In the genomic region with DNA sequence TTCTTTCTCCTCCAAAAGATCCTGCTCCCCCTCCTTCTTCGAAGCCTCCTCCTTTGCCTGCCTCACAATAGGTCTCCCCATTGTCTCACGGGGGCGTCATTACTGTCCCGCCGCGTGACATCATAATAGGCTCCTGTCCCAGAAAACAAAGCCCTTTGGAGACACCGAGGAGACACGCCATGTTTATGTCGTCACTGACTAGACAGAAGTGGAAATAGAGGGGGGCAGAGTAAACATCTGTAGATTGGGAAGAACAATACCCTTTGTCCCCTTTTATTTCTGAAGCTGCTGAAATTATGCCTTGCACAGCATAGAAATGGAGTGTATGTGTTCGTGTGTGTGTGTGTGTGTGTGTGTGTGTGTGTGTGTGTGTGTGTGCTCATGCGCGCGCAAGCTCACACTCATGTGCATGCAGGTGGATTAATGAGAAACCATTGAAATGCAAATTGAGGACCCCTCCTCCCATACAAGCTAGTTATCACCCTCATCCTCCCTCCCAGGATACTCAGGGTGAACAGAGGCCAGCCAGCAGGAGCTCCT, we compare ENCODE assay signal across 10 mouse cellular contexts.
DNase-seq lines count a peak whose midpoint lies in the region; ATAC-seq and TF ChIP-seq lines count a peak whose summit lies in the region.
"Had no signal": no experiment of that assay in that cellular context is flagged by ENCODE, and none has a peak within 500 bp of the region (broad histone marks: within the 10 kb centered on the region; RNA-seq: fewer than 3 reads in every experiment).

No protein-coding gene starts in this region.

- TF ChIP-seq CTCF in forebrain, postnatal 0 days (IDR thresholded peaks at IDR 0.05; ENCODE audit: low read depth): no peak

- H3K36me3 ChIP-seq in forebrain, postnatal 0 days (ENCODE audit: insufficient read depth): no peaks in the 10 kb centered on the region
- H3K36me3 ChIP-seq in midbrain, embryonic 16.5 days (ENCODE audit: control insufficient read depth, insufficient read depth, low read length): no peaks in the 10 kb centered on the region
- H3K36me3 ChIP-seq: heart, embryonic 12.5 days had no signal

- no peaks in the 10 kb centered on the region for H3K9me3 ChIP-seq in forebrain, postnatal 0 days (ENCODE audit: low read length)
- no peaks in the 10 kb centered on the region for H3K9me3 ChIP-seq in midbrain, embryonic 16.5 days (replicated peaks; ENCODE audit: control insufficient read depth, low read length, poor library complexity, severe bottlenecking)
- H3K9me3 ChIP-seq: heart, embryonic 12.5 days had no signal

- H3K4me3 ChIP-seq in forebrain, postnatal 0 days (ENCODE audit: low read depth, low read length): peak overlapping the region; percentile 11; the same call in 1 of the 2 replicates
- H3K4me3 ChIP-seq in midbrain, embryonic 16.5 days (ENCODE audit: low read depth, low read length): peak overlapping the region; percentile 15
- H3K4me3 ChIP-seq: heart, embryonic 12.5 days had no signal

- under 1% methylated on average over 13 of the region's 13 CpGs for WGBS in forebrain, postnatal 0 days
- WGBS in midbrain, embryonic 16.5 days: 2% methylated on average over 13 of the region's 13 CpGs

- DNase-seq in cerebellum, postnatal 10 days: peak; percentile 35 to 39
- no peak for DNase-seq in cerebellum, postnatal 4 days (ENCODE audit: low spot score in 2 of 2)
- DNase-seq in brain, embryonic 18.5 days (ENCODE audit: low read depth, low spot score): peak; percentile 68
- DNase-seq in forebrain, postnatal 0 days: peak; percentile 82
- no peak for DNase-seq in ovary, adult 18-20 months (ENCODE audit: low spot score)
- no peak for DNase-seq in kidney, adult 11 months
- no peak for DNase-seq in thymus, postnatal 0 days (ENCODE audit: low spot score)

- peak; percentile 86 for ATAC-seq in forebrain, postnatal 0 days
- peak; percentile 49 for ATAC-seq in midbrain, embryonic 16.5 days
- ATAC-seq: intestine, postnatal 0 days had no signal

- peak overlapping the region; percentile 86 for H3K27ac ChIP-seq in forebrain, postnatal 0 days (ENCODE audit: low read depth, low read length)
- H3K27ac ChIP-seq in midbrain, embryonic 16.5 days (ENCODE audit: low read length): peak overlapping the region; percentile 89

- peaks cover 5% of the 10 kb centered on the region for H3K4me1 ChIP-seq in forebrain, postnatal 0 days (ENCODE audit: insufficient read depth)
- peaks cover 19% of the 10 kb centered on the region for H3K4me1 ChIP-seq in midbrain, embryonic 16.5 days (ENCODE audit: control insufficient read depth, insufficient read depth, low read length)
- H3K4me1 ChIP-seq: heart, embryonic 12.5 days had no signal

- H3K4me2 ChIP-seq in forebrain, postnatal 0 days (ENCODE audit: low read depth): peak overlapping the region; percentile 42
- H3K4me2 ChIP-seq in midbrain, embryonic 16.5 days (ENCODE audit: low read length): peak overlapping the region; percentile 57
- H3K4me2 ChIP-seq: heart, embryonic 12.5 days had no signal

- no peaks in the 10 kb centered on the region for H3K27me3 ChIP-seq in forebrain, postnatal 0 days (ENCODE audit: insufficient read depth, low read length)
- H3K27me3 ChIP-seq in midbrain, embryonic 16.5 days (ENCODE audit: control insufficient read depth, insufficient read depth, low read depth, low read length): no peaks in the 10 kb centered on the region; the same call in 1 of the 2 replicates

- H3K9ac ChIP-seq in forebrain, postnatal 0 days: peak overlapping the region; percentile 29
- peak overlapping the region; percentile 62 for H3K9ac ChIP-seq in midbrain, embryonic 16.5 days (ENCODE audit: low read depth, low read length)
- H3K9ac ChIP-seq: heart, embryonic 12.5 days had no signal

Comparison
In these comparisons a context has a peak if more than half of its experiments do, and no peak if none do; other contexts are left out.
1. DNase-seq: peak in cerebellum, postnatal 10 days (2 of 2), brain, embryonic 18.5 days (single experiment) and forebrain, postnatal 0 days (single experiment); none in cerebellum, postnatal 4 days (0 of 2), ovary, adult 18-20 months (single experiment), kidney, adult 11 months (single experiment) and thymus, postnatal 0 days (single experiment).